Mouse (Mus musculus): ENCODE results near the gene Ugt1a6b. TPM values are rescaled to one million over a fixed set of nuclear protein-coding genes. Genes with fewer than 3 reads are reported as not detected.
"Not testable (repeated sequence)": the region's sequence is repeated elsewhere in the genome, so short reads cannot be mapped to it uniquely, and the experiment has no call there.

Ugt1a6b gene
- total RNA-seq, 2 experiments from 2014 or later: 0.49 to 2.1 TPM

DNA sequence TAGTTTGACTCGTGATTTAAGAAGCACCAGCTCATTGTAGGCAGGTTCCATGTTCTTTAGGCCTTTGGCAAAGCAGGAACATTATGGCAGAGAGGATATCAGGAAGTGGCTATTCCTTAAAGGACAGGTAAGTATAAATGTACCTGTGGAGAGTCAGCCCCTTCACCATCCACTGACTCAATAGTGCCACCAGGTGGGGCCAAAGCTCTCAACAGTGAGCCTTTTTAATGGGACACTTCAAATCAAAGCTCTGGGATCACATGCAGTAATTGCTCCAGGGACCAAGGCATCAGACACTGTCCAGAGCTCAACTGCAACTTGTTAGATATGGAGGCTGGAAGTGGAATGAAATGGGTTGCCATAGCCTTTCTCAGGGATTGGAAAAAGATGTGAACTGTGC lies 18.5 kb downstream of the Ugt1a6b start:
- DNase-seq: not testable (repeated sequence)

- DNase-seq: not testable (repeated sequence)
Observed at GRCm38 (mm10) chr1:88125827-88126360, 22.8 kb downstream of the Ugt1a6b start.

GRCm38 (mm10) chr1:88129091-88129490 lies 26.0 kb downstream of the Ugt1a6b start:
- not testable (repeated sequence) for DNase-seq

DNA sequence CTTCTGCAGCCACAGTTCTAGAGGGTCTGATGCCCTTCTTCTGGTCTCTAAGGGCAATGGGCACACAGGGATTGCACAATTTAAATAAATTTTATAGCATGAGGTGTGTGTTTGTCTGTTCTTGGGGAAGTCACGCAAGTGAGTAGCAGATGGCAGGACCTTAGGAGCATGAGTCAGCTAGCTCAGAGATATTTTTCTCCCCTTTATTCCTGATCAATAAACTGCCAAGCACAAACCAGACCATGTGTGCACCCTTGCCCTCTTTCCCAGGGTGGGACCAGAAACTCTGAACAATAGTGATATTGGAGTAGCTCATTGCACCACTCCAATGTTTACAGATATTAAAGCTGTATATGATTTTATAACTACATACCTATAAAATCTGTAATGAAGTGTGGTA lies 27.2 kb downstream of the Ugt1a6b start:
- DNase-seq: not testable (repeated sequence)

- DNase-seq: no peak
Observed at GRCm38 (mm10) chr1:88133908-88134456, 30.9 kb downstream of the Ugt1a6b start.

DNA sequence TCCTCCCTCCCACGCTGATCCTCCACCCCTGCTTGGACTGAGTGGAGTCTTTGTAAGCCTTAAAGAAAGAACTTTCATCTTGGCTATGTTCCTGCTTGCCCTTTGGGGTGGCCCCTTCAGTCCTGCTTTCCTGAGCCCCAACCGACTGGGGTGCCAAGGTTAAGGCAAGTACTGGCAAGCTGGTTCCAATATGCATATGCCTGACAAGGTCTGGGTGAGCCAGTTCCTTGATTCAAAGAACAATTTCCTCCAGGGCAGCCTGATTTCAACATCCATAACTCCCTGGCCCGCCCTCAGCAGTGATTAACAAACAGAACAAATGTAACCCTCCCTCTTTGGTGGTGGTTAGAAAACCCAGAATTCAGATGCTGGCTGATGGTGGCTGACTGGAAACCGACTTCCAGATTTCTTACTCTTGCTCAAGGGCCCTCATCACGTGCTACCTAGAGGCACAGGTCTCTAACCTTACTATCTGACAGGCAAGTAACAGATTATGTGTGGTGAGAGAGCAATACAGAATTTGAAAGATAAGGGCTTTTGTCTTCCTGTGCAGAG lies 31.5 kb downstream of the Ugt1a6b start, which contains the start of gene Ugt1a6a:
Gene Ugt1a6a, plus strand, starts transcription at position 353 of the 555 bp plus-strand sequence.
- peak; percentile 30 for DNase-seq

GRCm38 (mm10) chr1:88135229-88135904 lies 32.3 kb downstream of the Ugt1a6b start:
- not testable (repeated sequence) for DNase-seq

DNA sequence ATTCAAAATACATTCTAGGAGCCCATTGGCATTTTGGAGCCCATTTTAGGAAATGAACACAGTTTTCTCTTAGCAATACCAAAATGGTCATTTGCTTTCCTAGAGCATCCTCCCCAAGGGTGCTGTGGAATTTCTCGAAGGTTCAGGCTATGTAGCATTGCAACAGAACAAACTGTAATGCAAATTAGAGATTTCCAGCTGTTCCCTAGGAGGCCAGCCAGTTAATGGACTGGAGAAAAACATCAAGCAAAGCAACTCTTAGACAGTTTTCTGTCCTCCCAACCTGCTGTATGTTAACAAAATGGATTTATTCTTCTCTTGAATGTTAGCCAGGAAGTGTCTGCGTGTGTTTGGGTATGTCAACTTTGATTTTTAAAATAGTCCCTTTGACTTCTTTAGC lies 33.6 kb downstream of the Ugt1a6b start:
- DNase-seq: no peak

DNA sequence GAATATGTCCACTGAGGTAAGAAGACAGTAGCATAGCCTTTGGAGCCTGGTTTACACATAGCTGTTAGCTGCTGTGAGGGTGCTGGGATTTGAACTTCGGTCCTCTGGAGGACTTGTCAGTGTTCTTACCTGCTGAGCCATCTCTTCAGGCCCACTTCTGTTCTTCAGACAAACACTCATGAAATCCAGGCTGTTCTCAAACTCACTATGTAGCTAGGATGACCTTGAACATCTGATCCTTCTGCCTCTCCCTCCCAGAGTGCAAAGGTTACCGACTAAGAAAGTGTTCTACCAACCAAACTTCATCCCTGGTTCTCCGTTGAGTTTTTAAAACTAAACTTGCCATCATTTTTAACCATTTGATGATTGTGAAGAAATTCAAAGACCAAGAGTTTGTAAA lies 34.2 kb downstream of the Ugt1a6b start:
- DNase-seq: no peak

GRCm38 (mm10) chr1:88138145-88138544 lies 35.1 kb downstream of the Ugt1a6b start:
- DNase-seq: no peak

- not testable (repeated sequence) for DNase-seq
Observed at GRCm38 (mm10) chr1:88140492-88140891, 37.4 kb downstream of the Ugt1a6b start.

DNA sequence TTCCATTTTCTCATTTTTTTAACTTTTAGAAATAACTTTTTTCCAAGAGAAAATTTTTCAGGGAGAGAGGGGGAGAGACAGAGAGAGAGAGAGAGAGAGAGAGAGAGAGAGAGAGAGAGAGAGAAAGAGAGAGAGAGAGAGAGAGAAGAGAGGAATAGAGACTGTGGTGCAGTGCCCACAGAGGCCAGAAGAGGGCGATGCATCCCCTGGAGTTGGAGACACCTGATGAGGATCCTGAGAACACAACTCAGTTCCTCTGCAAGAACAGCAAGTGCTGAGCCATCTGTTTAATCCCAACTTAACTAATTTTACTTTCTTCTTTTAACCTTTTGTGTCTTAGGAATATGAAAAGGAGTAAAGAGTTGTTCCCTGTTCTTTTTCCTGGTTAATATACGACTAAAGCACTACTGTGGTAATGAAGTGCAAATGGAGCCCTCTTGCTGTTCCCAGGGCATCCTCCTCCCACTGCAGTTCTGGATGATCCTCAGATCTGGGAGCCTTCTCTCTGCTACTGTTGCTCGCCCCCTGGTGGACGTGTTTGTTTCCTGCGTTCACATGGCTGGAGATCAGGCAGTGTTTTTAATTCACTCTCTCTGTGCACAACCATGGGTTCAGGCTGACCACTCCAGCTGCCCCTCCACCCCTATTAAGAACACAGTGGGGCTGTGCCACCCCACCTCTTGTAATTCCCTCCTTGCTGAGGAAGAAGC lies 41.1 kb downstream of the Ugt1a6b start:
- DNase-seq: not testable (repeated sequence)

DNA sequence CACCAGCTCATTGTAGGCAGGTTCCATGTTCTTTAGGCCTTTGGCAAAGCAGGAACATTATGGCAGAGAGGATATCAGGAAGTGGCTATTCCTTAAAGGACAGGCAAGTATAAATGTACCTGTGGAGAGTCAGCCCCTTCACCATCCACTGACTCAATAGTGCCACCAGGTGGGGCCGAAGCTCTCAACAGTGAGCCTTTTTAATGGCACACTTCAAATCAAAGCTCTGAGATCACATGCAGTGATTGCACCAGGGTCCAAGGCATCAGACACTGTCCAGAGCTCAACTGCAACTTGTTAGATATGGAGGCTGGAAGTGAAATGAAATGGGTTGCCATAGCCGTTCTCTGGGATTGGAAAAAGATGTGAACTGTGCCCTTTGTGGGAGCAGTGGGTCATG lies 42.2 kb downstream of the Ugt1a6b start:
- not testable (repeated sequence) for DNase-seq

DNA sequence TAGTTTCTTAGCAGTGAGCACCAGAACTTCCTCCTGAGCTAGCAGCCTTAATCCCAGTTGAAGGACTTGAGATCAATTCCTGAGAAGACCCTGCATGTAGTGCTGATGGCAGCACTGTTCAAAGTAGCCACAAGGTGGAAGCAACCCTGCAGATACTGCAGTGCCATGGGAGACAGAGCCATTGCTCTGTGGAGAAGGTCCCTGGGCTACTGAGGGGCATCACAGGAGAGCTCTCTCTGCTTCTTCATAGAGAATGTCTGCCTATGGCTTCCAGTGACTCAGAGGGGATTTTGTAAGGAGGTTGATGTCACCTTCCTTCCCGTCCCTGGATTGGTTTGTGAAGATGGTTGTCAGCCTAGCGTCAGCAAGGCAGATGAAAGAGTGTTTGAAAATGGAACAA lies 47.1 kb downstream of the Ugt1a6b start:
- not testable (repeated sequence) for DNase-seq

- DNase-seq: no peak
Observed at GRCm38 (mm10) chr1:88158430-88158829, 55.4 kb downstream of the Ugt1a6b start.

DNA sequence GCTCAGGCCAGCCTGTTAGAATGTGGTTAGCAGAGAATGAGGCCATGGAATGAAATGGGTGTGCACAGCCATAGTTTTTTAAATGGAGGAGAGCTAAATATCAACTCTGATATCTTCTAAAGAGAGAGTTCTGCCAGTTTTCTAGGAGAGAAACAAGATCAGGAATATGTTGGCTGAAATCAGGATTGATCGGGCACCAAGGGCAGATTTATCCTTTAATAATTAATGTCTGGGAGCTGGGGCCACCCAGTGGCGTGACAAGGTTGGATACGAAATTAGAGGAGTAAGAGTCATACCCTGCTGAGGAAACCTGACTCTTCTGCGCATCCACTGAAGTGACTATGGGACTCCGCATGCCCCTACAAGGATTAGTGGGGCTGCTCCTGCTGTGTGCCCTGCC lies 62.7 kb downstream of the Ugt1a6b start, which contains the start of gene Ugt1a5:
Gene Ugt1a5, plus strand, starts transcription at position 302 of the 400 bp plus-strand sequence.
- no peak for DNase-seq

DNA sequence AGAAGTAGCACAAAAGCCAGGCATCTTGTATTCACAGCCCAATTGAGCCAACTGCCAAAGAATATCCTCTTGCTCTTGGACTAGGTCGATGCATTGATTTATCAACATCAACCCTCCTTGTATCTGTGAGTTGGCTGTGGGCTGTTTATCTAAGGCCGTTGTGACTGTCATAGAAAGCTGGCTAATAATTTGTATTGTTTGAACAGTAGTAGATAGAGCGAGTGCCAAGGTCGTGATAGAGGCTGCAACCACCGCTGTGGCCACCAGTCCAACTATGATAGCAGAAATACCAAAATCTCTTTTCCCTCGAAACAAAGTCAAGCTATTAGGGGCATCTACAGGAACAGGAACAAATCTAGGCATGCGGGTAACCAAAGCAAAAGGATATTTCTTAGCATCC lies 69.1 kb downstream of the Ugt1a6b start:
- DNase-seq: not testable (repeated sequence)

DNA sequence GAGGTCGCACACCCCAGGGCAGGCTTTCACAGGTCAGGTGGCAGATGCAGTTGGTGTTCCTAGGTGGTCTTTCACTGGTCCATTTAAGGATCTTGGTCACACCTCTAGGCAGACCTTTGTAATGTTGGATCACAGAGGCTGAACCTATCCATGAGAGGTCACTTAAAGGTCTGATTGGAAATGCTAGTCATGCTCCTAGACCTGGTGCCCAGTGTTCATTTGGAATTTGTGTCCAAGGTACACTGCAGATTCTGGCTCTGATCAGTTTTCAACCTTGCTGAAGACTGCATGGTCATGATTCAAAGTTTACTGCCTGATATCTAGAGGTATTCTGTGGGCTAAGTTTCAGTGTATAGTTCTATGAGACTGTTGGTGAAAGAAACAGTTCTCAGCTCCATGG lies 76.6 kb downstream of the Ugt1a6b start:
- DNase-seq: no peak

- no peak for DNase-seq
Observed at GRCm38 (mm10) chr1:88186325-88186935, 83.4 kb downstream of the Ugt1a6b start.

GRCm38 (mm10) chr1:88192136-88192535 lies 89.1 kb downstream of the Ugt1a6b start:
- no peak for DNase-seq

DNA sequence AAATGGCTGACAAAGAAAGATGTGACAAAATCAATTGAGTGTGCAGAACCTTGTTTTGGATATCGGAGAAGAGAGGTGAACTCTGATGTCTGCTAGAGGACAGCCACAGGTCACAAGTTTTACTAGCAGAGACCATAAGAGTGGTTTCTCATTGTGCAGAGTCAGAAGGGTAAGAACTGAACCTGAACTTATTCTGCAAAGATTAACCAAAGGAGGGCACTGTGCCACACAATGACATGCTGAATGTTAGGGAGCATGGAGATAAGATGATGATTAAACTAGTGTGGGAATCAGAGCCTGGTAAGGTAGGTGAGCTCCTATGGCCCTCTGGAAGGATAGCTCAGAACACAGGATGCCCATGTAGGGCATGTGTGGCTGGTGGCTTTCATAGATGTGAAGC lies 92.6 kb downstream of the Ugt1a6b start:
- no peak for DNase-seq

DNA sequence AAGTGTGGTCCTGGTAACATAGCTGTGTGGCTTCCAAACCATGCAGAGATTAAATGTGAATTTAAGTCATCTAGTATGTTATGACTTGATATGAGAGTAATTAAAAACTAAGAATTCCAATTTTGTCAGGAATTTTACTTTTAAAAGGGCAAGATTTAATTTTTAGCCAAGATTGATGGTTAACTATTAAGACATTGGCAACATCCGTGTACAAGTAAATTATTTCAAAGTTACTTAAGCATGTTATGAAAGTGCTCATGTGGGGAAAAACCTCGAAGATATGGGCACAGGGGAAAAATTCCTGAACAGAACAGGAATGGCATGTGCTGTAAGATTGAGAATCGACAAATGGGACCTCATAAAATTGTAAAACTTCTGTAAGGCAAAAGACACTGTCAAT lies 94.4 kb downstream of the Ugt1a6b start:
- DNase-seq: no peak
